Mouse (Mus musculus): ENCODE results near the gene Gm45213. TPM values are rescaled to one million over a fixed set of nuclear protein-coding genes. Genes with fewer than 3 reads are reported as not detected.
A peak's percentile ranks its signal among the peaks of the same experiment; 100 is the strongest.

Gene Gm45213
- polyA plus RNA-seq, 1 experiment = not detected

DNA sequence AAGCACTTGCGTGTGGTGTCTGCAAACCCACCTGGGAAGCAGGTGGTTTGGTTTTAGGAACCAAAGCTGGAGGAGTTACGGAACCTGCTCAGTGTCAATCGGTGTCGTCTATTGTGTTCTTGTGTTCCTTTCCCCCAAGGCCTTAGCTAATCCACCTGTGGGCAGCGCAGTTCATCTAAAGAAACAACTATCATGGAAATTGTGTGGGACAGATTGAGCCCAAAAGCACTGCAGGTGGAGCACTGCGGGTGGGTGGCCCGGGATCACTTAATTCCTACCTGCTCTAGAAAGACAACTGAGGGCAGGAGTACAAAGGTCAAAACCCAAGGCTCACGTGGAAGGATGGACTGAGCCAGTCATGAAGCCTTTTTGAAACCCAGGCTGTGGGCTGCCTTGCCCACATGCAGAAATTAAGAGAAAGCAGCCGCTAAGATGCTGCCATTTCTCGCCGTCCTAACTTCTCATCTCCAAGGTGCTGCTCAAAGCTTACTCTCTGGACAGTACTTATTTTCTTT lies 47.3 kb downstream of the Gm45213 start:
- TF ChIP-seq CTCF (IDR thresholded peaks at IDR 0.05; ENCODE audit: borderline replicate concordance, extremely low read depth, insufficient read depth, insufficient read length) = no peak
- DNase-seq (ENCODE audit: low read depth) = no peak

GRCm38 (mm10) chr7:66091553-66091952 lies 48.2 kb downstream of the Gm45213 start:
- TF ChIP-seq CTCF (IDR thresholded peaks at IDR 0.05; ENCODE audit: borderline replicate concordance, extremely low read depth, insufficient read depth, insufficient read length) (no peak), POLR2A (IDR thresholded peaks at IDR 0.05; ENCODE audit: borderline replicate concordance, extremely low read depth, insufficient read depth, insufficient read length, poor library complexity, severe bottlenecking) (no peak)

GRCm38 (mm10) chr7:66092656-66093055 lies 49.3 kb downstream of the Gm45213 start:
- TF ChIP-seq POLR2A (IDR thresholded peaks at IDR 0.05; ENCODE audit: borderline replicate concordance, extremely low read depth, insufficient read depth, insufficient read length, poor library complexity, severe bottlenecking) = no peak
- TF ChIP-seq CTCF (IDR thresholded peaks at IDR 0.05; ENCODE audit: borderline replicate concordance, extremely low read depth, insufficient read depth, insufficient read length) = no peak
- no peak for DNase-seq (ENCODE audit: low read depth)

More at GRCm38 (mm10) chr7:66091553-66091952, 48.2 kb downstream of the Gm45213 start:
- DNase-seq (ENCODE audit: low read depth) = no peak

DNA sequence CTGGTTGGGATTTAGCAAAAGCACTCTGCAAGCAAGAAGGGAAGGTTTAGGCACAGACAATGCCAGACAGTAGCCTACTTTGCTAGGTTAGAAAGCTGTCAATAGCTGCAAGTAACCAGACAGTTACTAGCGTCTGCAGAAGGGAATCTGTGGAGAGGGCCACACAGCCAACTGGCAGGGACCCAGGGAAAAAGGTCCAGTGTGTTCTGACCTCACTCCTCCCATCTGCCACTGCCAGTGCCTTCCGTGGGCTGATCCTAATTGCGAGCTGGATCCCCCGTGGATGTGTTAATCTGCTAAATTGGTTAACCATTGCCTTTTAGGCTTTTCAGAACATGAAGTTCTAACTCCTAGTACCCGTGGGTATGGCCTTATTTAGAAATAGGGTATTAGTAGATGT lies 50.7 kb downstream of the Gm45213 start:
- no peak for TF ChIP-seq CTCF (IDR thresholded peaks at IDR 0.05; ENCODE audit: borderline replicate concordance, extremely low read depth, insufficient read depth, insufficient read length)
- no peak for TF ChIP-seq POLR2A (IDR thresholded peaks at IDR 0.05; ENCODE audit: borderline replicate concordance, extremely low read depth, insufficient read depth, insufficient read length, poor library complexity, severe bottlenecking)
- no peak for DNase-seq (ENCODE audit: low read depth)

- no peak for DNase-seq (ENCODE audit: low read depth)
- TF ChIP-seq POLR2A (IDR thresholded peaks at IDR 0.05; ENCODE audit: borderline replicate concordance, extremely low read depth, insufficient read depth, insufficient read length, poor library complexity, severe bottlenecking) = no peak
Measured at GRCm38 (mm10) chr7:66098803-66099202, 55.4 kb downstream of the Gm45213 start.

DNA sequence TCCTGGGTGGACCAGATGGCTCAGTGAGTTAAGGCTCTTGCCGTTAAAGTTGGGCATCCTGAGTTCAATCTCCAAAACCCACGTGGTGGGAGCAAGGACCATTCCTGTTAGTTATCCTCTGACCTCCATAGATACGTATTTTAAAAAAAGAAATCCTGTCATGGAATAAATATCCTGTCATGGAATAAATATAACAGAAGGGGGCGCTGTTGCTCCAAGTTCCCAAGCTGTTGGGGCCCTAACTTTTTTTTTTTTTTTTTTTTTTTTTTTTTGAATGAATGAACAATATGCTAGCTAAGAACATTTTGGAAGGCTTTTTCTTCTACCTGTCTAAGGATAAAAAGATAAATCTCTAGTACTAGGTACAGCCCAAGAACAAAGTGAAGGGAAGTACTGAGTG lies 58.5 kb downstream of the Gm45213 start:
- DNase-seq (ENCODE audit: low read depth) = peak; percentile 76
- TF ChIP-seq CTCF (IDR thresholded peaks at IDR 0.05; ENCODE audit: borderline replicate concordance, extremely low read depth, insufficient read depth, insufficient read length) (no peak), POLR2A (IDR thresholded peaks at IDR 0.05; ENCODE audit: borderline replicate concordance, extremely low read depth, insufficient read depth, insufficient read length, poor library complexity, severe bottlenecking) (no peak)

DNA sequence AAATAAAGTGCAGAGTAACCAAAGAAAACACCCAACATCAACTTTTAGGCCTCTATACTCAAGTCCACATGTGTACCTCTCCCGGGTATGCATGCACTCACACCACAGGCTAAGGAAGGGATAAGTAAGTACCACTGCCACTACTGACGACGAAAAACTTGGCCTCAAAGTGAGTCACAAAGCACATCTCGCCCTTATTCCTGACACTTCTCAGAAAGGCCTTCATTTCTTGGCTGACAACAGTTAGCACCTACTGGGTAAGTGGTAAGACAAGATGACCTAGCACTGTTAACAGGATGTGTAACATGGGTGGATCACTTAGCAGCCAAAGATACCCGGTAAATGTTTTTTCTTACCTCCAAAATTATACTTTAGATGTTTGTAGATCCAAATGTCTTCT lies 61.1 kb downstream of the Gm45213 start:
- no peak for DNase-seq (ENCODE audit: low read depth)
- no peak for TF ChIP-seq POLR2A (IDR thresholded peaks at IDR 0.05; ENCODE audit: borderline replicate concordance, extremely low read depth, insufficient read depth, insufficient read length, poor library complexity, severe bottlenecking)
- TF ChIP-seq CTCF (IDR thresholded peaks at IDR 0.05; ENCODE audit: borderline replicate concordance, extremely low read depth, insufficient read depth, insufficient read length) = no peak

- no peak for DNase-seq (ENCODE audit: low read depth)
- TF ChIP-seq CTCF (IDR thresholded peaks at IDR 0.05; ENCODE audit: borderline replicate concordance, extremely low read depth, insufficient read depth, insufficient read length) (no peak), POLR2A (IDR thresholded peaks at IDR 0.05; ENCODE audit: borderline replicate concordance, extremely low read depth, insufficient read depth, insufficient read length, poor library complexity, severe bottlenecking) (no peak)
Measured at GRCm38 (mm10) chr7:66105771-66106170, 62.4 kb downstream of the Gm45213 start.

DNA sequence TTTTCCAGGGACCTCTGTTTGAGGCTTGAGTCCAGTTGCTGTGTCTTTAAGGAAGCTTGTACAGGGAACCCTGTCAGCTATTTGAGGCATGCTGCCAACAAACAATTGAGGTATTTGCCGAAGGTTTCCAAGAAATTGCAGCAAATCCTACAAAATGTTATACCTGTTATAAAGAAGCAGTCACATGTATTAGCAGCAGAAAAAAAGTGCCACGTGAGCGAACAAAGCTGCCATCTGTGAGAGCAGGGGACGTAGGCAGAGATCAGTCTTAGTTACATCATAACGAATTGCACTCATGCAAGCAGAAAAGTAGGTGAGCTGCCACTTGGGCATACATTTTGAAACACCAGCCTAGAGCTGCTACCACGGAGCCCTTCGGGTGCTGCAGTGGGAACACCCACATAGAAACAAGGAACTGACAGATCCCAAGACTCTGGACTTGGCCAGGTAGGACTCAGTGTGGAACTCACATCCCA lies 63.2 kb downstream of the Gm45213 start:
- TF ChIP-seq CTCF (IDR thresholded peaks at IDR 0.05; ENCODE audit: borderline replicate concordance, extremely low read depth, insufficient read depth, insufficient read length) (no peak), POLR2A (IDR thresholded peaks at IDR 0.05; ENCODE audit: borderline replicate concordance, extremely low read depth, insufficient read depth, insufficient read length, poor library complexity, severe bottlenecking) (no peak)
- DNase-seq (ENCODE audit: low read depth) = no peak

DNA sequence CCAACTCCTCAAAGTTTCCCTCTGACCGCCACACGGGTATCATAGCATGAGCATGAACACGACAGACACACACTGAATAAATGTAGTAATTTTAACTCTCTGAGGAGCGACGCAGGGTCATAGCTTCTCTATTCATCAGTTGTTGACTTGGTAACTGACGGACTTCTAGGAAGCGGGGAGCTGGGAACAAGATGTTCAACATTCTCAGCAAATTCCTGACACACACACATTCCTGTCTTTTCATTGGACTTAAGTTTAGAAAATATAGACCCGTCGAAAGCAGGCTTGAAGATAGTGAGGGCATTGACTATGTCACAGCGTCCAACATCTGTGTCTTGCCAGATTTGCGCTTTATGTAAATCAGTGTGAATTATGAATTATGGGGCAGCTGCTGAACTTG lies 63.8 kb downstream of the Gm45213 start:
- DNase-seq (ENCODE audit: low read depth) = no peak
- TF ChIP-seq POLR2A (IDR thresholded peaks at IDR 0.05; ENCODE audit: borderline replicate concordance, extremely low read depth, insufficient read depth, insufficient read length, poor library complexity, severe bottlenecking) (no peak), CTCF (IDR thresholded peaks at IDR 0.05; ENCODE audit: borderline replicate concordance, extremely low read depth, insufficient read depth, insufficient read length) (no peak)

DNA sequence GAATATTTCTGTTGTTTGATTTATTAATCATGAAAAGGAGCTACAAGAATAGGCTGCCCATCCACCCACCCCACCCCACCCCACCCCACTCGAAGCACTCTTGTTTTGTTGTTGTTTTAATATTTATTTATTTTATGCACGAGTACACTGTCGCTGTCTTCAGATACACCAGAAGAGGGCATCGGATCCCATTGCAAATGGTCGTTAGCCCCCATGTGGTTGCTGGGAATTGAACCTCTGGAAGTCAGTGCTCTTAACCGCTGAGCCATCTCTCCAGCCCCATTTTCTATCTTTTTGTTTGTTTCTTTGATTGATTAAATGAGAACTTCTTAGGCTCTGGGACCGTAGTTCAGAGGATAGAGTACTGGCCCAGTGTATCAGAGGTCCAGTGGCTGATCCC lies 64.5 kb downstream of the Gm45213 start:
- TF ChIP-seq POLR2A (IDR thresholded peaks at IDR 0.05; ENCODE audit: borderline replicate concordance, extremely low read depth, insufficient read depth, insufficient read length, poor library complexity, severe bottlenecking) = no peak
- TF ChIP-seq CTCF (IDR thresholded peaks at IDR 0.05; ENCODE audit: borderline replicate concordance, extremely low read depth, insufficient read depth, insufficient read length) = peak; percentile 49; the same call in 1 of the 2 replicates
- peak; percentile 66 for DNase-seq (ENCODE audit: low read depth)

DNA sequence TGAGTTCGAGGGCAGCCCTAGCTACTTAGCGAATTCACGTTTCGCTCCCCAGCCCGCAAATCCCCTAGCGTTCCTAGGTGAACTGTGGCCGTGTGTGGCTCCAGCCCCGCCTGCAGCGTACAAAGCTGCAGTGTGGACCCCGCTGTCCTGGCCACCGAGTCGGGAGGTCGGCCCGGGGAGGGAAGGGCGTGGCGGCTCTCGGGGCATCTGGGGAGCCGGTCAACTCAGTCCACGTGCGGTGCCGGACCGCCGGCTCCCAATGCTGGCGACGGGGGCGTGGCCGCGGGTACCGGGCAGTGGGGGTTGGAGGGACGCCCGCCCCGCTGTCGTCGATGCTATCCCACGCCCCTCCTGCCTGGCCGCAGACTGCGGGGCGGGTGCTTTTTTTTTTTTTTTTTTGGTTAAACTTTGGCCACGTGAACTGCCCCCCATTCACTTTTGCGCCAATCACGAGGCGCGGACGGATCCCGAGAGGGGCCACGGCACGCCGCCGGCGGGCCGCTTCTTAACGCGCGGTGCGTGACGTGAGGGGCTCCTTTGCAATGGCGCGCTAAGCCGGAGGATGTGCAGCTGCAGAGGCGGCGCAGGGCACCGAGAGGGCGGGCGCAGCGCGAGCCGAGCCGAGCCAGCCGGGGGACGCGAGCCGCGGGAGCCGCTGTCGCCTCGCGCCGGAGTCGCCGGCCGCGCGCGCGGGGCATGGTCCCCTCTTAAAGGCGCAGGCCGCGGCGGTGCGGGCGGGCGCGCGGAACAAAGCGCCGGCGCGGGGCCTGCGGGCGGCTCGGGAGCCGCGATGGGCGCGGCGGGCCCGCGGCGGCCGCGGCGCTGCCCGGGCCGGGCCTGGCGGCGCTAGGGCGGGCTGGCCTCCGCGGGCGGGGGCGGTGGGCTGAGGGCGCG lies 65.8 kb downstream of the Gm45213 start, which contains the start of gene Chsy1:
Chsy1 (plus strand) TSS at position 555 of the 894 bp plus-strand sequence.
- peak; percentile 80 for TF ChIP-seq POLR2A (IDR thresholded peaks at IDR 0.05; ENCODE audit: borderline replicate concordance, extremely low read depth, insufficient read depth, insufficient read length, poor library complexity, severe bottlenecking)
- no peak for TF ChIP-seq CTCF (IDR thresholded peaks at IDR 0.05; ENCODE audit: borderline replicate concordance, extremely low read depth, insufficient read depth, insufficient read length)
- DNase-seq (ENCODE audit: low read depth) = peak; percentile 97

All from brain, embryonic 14.5 days (tissue).